Mouse (Mus musculus) small intestine, adult 2 months (tissue): ENCODE data around the gene Spred2. TPM values are rescaled to one million over a fixed set of nuclear protein-coding genes. Genes with fewer than 3 reads are reported as not detected.

Experiments
- H3K27ac ChIP-seq: fragments of 200-500 bp; 2 replicates; pipeline ENCODE4 v1.5.1; 2012; ENCODE audit warnings: low read depth, low read length, control low read depth, inconsistent platforms; ENCODE audit not compliant: insufficient read depth
- H3K27me3 ChIP-seq: fragments of 200-500 bp; 2 replicates; pipeline ENCODE4 v1.6.1; 2012; ENCODE audit warnings: mild to moderate bottlenecking, moderate library complexity, low read length, inconsistent platforms; ENCODE audit not compliant: control insufficient read depth, insufficient read depth
- H3K36me3 ChIP-seq: fragments of 200-500 bp; 2 replicates; pipeline ENCODE4 v1.6.1; 2012; ENCODE audit warnings: mild to moderate bottlenecking, low read length, control low read depth, inconsistent platforms; ENCODE audit not compliant: control insufficient read depth, insufficient read depth
- H3K4me1 ChIP-seq: fragments of 200-500 bp; 2 replicates; pipeline ENCODE4 v1.6.1; 2012; ENCODE audit warnings: low read length, inconsistent platforms, mixed read lengths; ENCODE audit not compliant: control insufficient read depth, insufficient read depth, insufficient read length
- H3K4me3 ChIP-seq: fragments of 200-500 bp; 2 replicates; pipeline ENCODE4 v1.5.1; 2012; ENCODE audit warnings: low read depth, mild to moderate bottlenecking, control low read depth, inconsistent platforms, low read length, moderate library complexity
- CTCF ChIP-seq: fragments of 200-500 bp; IDR thresholded peaks from 2 replicates; pipeline ENCODE4 v1.5.1; 2012; ENCODE audit warnings: low read depth, mild to moderate bottlenecking, control low read depth, inconsistent platforms, low read length, moderate library complexity, mixed read lengths; ENCODE audit not compliant: insufficient replicate concordance, insufficient read length; ENCODE audit errors: extremely low read depth
- POLR2A ChIP-seq: fragments of 200-500 bp; IDR thresholded peaks from 2 replicates; pipeline ENCODE4 v1.6.1; 2012; ENCODE audit warnings: low read depth, mild to moderate bottlenecking, control low read depth, inconsistent platforms, low read length, moderate library complexity
- WGBS: fragments of 180-500 bp; shearing (Covaris S2); methylation state at CpG from one replicate; pipeline ENCODE4 v1.1.7; 2018; 5-methylcytosine and 5-hydroxymethylcytosine counted together
- polyA plus RNA-seq: library from polyadenylated mRNA; depleted of rRNA; stranded (reverse); fragments of >200 nt; gene quantifications from 2 replicates; pipeline ENCODE4 v1.2.3, GENCODE M21; 2012

The Spred2 gene
- polyA plus RNA-seq, 1 experiment: 21.2 TPM

DNA sequence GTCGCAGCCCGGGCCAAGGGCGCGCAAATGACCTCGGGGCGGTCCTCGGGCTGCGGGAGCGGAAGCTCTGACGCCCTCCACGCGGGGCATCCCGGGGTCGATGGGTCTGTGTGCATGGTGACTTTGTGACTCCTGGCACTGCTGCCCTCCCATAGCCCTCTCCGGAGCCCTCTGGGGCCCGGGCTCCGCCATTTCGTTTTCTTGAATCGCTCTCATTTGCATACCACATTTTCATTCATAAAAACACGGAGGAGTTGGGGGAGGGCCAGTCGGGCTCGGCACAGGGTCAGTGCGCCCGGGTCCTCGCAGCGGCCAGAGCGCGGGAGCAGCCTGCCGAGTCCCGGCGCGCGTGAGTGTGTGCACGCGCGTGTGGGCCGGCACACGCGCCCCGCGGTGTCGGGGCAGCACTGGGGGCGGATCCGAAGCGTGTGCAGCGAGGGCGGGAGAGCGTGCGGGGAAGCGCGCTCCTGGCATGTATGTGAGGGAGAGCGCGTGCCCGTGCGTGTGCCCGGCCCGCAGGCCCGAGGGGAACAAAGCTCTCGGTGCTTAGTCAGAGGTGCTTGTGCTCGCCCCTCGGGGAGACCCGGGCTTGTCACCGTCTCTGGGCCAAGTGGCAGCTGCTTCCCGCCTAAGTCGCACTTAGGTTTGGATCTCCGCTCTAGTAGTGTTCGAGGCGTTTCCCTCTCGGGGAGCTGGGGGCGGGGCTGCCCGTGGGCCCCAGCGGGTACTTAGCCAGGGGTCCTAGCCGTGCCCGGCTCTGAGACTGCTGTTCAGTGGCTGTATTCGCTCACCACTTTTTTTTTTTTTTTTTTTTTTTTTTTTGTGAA, 1.2 kb downstream of the Spred2 start:
- Histone ChIP-seq H3K4me1 (peaks cover 26% of the 10 kb centered on the region), H3K4me3 (peak overlapping the region; percentile 73), H3K27me3 (no peaks in the 10 kb centered on the region), H3K36me3 (no peaks in the 10 kb centered on the region), H3K27ac (peak overlapping the region; percentile 90)
- under 1% methylated on average over 75 of the region's 75 CpGs for WGBS
- TF ChIP-seq POLR2A (peak; percentile 63; the same call in 1 of the 2 replicates), CTCF (no peak)

- Histone ChIP-seq H3K27ac (peak overlapping the region; percentile 50; the same call in 1 of the 2 replicates), H3K36me3 (no peaks in the 10 kb centered on the region), H3K4me3 (peak overlapping the region; percentile 73), H3K4me1 (peaks cover 26% of the 10 kb centered on the region), H3K27me3 (no peaks in the 10 kb centered on the region)
- TF ChIP-seq POLR2A (no peak), CTCF (no peak)
- WGBS: 4% methylated on average over 15 of the region's 15 CpGs
These were observed 2.0 kb downstream of the Spred2 start for GRCm38 (mm10) chr11:19925976-19926842.

GRCm38 (mm10) chr11:19926843-19927120, 2.6 kb downstream of the Spred2 start:
- Histone ChIP-seq H3K4me3 (no peak overlapping the region), H3K4me1 (peaks cover 26% of the 10 kb centered on the region), H3K27me3 (no peaks in the 10 kb centered on the region), H3K36me3 (no peaks in the 10 kb centered on the region), H3K27ac (peak overlapping the region; percentile 7; the same call in 1 of the 2 replicates)
- TF ChIP-seq POLR2A (no peak), CTCF (no peak)
- WGBS: 23% methylated on average over 2 of the region's 2 CpGs

- peaks cover 3% of the 10 kb centered on the region; the same call in 1 of the 2 replicates for H3K36me3 ChIP-seq
These were observed 4.5 kb downstream of the Spred2 start for GRCm38 (mm10) chr11:19928633-19929032.

DNA sequence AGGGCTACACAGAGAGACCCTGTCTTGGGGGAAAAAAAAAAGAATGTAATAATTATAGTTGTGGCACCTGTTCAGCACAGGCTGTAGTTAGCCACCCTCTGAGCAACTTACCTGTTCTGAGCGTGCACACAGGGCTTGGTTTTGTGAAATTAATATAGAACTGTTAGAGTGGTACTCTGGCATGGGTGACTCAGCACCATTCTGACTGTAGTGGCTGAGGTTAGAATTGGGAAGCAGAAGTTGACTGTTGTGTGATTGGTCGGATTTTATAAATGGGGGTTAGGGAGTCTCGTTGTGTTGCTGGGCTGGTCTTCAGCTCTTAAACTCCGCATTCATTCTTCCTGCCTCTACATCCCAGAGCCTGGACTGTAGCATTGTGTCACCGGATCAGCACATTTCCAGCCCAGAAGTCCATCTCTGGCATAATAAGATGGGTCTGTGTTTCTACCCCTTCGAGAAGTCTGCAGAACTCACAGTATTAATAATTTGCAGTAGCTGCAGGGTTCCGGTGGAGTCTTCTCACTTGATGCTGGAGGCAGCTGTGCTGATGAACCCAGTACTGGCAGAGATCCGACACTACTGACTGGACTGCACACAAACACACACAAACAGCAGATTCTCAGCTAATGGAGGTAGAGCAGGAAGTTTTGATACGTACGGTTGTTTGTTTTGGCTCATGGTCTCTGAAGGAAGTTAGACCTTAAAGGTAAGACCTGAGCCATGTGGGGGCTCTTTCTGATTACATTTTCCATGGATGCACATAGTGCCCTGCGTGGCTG, 5.1 kb downstream of the Spred2 start:
- WGBS: 25% methylated on average over 11 of the region's 11 CpGs
- H3K36me3 ChIP-seq: peaks cover 3% of the 10 kb centered on the region; the same call in 1 of the 2 replicates
- no peak overlapping the region for H3K4me3 ChIP-seq
- no peaks in the 10 kb centered on the region for H3K27me3 ChIP-seq
- peaks cover 26% of the 10 kb centered on the region for H3K4me1 ChIP-seq
- H3K27ac ChIP-seq: peak overlapping the region; percentile 38
- TF ChIP-seq CTCF: no peak
- no peak for TF ChIP-seq POLR2A

More at GRCm38 (mm10) chr11:19928633-19929032, 4.5 kb downstream of the Spred2 start:
- no peak overlapping the region for H3K27ac ChIP-seq
- TF ChIP-seq CTCF: no peak
- no peak for TF ChIP-seq POLR2A
- H3K27me3 ChIP-seq: no peaks in the 10 kb centered on the region
- H3K4me3 ChIP-seq: no peak overlapping the region
- WGBS: 60% methylated on average over 4 of the region's 4 CpGs
- H3K4me1 ChIP-seq: peaks cover 26% of the 10 kb centered on the region

DNA sequence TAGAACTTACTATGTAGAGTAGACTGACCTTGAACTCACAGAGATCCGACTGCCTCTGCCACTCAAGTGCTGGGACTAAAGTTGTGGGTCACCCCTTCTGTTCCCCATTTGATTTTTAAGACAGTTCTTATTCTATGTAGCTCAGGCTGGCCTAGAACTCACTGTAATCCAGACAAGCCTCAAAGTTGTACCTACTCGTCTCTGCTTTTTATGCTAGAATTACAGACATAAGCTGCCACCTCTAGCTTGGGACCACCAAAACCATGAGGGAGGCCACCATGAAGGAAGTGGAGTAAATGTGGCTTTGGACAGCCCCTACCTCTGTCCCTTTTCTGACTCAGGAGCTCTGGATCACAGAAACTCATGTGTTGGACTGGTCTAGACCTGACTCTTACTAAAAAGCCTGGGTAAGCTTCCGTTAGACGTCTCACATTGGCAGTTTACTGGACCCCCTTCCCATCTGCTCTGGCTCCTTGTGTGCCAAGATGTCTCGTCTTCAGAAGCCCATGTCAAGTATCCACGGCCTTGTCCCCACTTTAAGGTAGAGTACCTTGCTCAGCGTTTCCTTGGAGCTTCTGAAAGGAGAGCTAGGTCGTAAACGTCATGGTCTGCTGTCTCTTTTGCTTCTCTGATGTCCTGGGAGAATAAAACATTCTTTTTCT, 7.5 kb downstream of the Spred2 start:
- no peak overlapping the region for H3K4me3 ChIP-seq
- no peak overlapping the region for H3K27ac ChIP-seq
- H3K4me1 ChIP-seq: peaks cover 18% of the 10 kb centered on the region; the same call in 1 of the 2 replicates
- TF ChIP-seq POLR2A (no peak), CTCF (no peak)
- WGBS: 87% methylated on average over 9 of the region's 9 CpGs
- peaks cover 3% of the 10 kb centered on the region; the same call in 1 of the 2 replicates for H3K36me3 ChIP-seq
- H3K27me3 ChIP-seq: no peaks in the 10 kb centered on the region
